Mouse (Mus musculus) limb, embryonic 11.5 days (tissue): ENCODE data around the gene Gcnt1. TPM values are rescaled to one million over a fixed set of nuclear protein-coding genes. Genes with fewer than 3 reads are reported as not detected.

ENCODE experiments used
- ATAC-seq: fragments of 200-750 bp; cut with Nextera tagmentation; 2 replicates; pipeline ENCODE4 v1.8.0; 2017; ENCODE audit warnings: low read depth; ENCODE audit not compliant: insufficient number of reproducible peaks, low FRiP score, low TSS enrichment
- DNase-seq: peaks from one replicate; pipeline ENCODE4 v3.0.0-alpha.2; 2015; ENCODE audit warnings: low spot score
- H3K27ac ChIP-seq: fragments of 300-500 bp; sonication (generic); replicated peaks from 2 replicates; pipeline ENCODE4 v1.5.1; 2014; ENCODE audit warnings: low read depth, mild to moderate bottlenecking, low read length
- H3K27me3 ChIP-seq: fragments of 300-500 bp; sonication (generic); 2 replicates; pipeline ENCODE4 v1.6.1; 2014; ENCODE audit warnings: mild to moderate bottlenecking, low read length, mixed read lengths; ENCODE audit not compliant: control insufficient read depth, insufficient read depth
- H3K36me3 ChIP-seq: fragments of 300-500 bp; sonication (generic); 2 replicates; pipeline ENCODE4 v1.6.1; 2014; ENCODE audit warnings: mild to moderate bottlenecking, low read length, moderate library complexity, mixed read lengths; ENCODE audit not compliant: control insufficient read depth, insufficient read depth
- H3K4me1 ChIP-seq: fragments of 300-500 bp; sonication (generic); 2 replicates; pipeline ENCODE4 v1.6.1; 2014; ENCODE audit warnings: low read length, mixed read lengths; ENCODE audit not compliant: control insufficient read depth, insufficient read depth
- H3K4me2 ChIP-seq: fragments of 300-500 bp; sonication (generic); 2 replicates; pipeline ENCODE4 v1.6.1; 2014; ENCODE audit warnings: low read depth, mild to moderate bottlenecking, moderate library complexity; ENCODE audit not compliant: severe bottlenecking
- H3K4me3 ChIP-seq: fragments of 300-500 bp; sonication (generic); 2 replicates; pipeline ENCODE4 v1.5.1; 2014; ENCODE audit warnings: low read depth, low read length
- H3K9ac ChIP-seq: fragments of 300-500 bp; sonication (generic); 2 replicates; pipeline ENCODE4 v1.6.1; 2014; ENCODE audit warnings: mild to moderate bottlenecking, low read length
- H3K9me3 ChIP-seq: fragments of 300-500 bp; sonication (generic); 2 replicates; pipeline ENCODE4 v1.6.1; 2016; ENCODE audit warnings: low read length; ENCODE audit not compliant: control insufficient read depth
- WGBS: fragments of 180-500 bp; shearing (Covaris S2); extraction: QIAGEN DNeasy Blood & Tissue Kit; methylation state at CpG from one replicate; pipeline ENCODE4 v1.1.7; 2014; 5-methylcytosine and 5-hydroxymethylcytosine counted together
- polyA plus RNA-seq: library from polyadenylated mRNA; unstranded; fragments of >200 nt; fragmentation: Nextera tagmentation; extraction: Ambion mirVana; gene quantifications from 2 replicates; pipeline ENCODE4 v1.2.1, GENCODE M21; 2014

Gcnt1 gene
- polyA plus RNA-seq, 1 experiment from 2014 or later = 5.3 TPM

DNA sequence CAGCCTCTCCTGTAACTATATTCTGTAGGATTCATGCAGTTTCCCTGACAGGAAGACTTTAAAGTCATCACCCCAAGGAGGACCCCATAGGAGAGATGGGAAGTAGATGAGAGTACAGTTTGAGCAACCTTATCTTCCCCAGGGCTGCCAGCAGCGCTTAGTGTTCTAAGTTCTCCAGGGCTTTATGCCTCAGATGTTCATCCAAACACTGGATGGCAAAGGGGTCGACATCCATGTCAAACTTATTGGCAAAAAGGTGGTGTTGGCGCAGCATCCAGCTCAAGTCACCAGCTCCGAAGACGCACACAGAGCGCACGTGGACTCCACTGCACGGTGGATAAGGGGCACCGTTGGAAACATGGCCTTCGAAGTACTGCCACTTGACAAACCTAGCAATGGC lies 43.7 kb downstream of the Gcnt1 start:
- H3K27me3 ChIP-seq = no peaks in the 10 kb centered on the region
- no peak overlapping the region for H3K4me3 ChIP-seq
- H3K27ac ChIP-seq = no peak overlapping the region
- H3K9me3 ChIP-seq = no peaks in the 10 kb centered on the region
- no peaks in the 10 kb centered on the region for H3K4me1 ChIP-seq
- DNase-seq (no peak), ATAC-seq (no peak)
- no peak overlapping the region for H3K4me2 ChIP-seq
- no peak overlapping the region for H3K9ac ChIP-seq
- H3K36me3 ChIP-seq = no peaks in the 10 kb centered on the region
- WGBS = 95% methylated on average over 10 of the region's 10 CpGs

DNA sequence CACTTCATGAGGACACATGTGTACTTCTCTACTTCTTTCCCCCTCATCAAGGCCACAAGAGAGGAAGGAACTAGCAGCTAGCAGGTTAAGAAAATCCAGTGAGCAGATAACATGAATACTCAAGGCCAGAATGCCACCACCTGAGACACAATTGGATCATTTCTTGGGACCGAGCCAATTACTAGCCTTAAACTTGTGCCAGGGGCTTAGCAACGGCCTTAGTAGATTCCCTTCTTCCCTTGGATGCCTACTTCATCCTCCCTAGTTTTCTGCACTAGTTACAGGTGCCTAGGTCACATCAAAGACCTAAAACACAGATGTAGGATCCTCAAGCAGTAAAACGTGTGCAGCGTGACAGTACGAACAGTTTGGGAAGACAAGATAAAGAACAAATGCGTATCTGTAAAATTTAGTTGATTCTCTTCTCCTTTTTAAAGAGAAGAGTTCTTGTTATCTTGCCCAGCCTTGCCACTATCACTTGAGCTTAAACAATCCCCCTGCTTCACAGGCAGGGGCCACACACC lies 44.7 kb downstream of the Gcnt1 start:
- no peaks in the 10 kb centered on the region for H3K27me3 ChIP-seq
- no peak overlapping the region for H3K4me3 ChIP-seq
- no peak overlapping the region for H3K9ac ChIP-seq
- H3K4me2 ChIP-seq = no peak overlapping the region
- no peaks in the 10 kb centered on the region for H3K4me1 ChIP-seq
- no peak for ATAC-seq
- H3K9me3 ChIP-seq = no peaks in the 10 kb centered on the region
- WGBS = 89% methylated on average over 6 of the region's 6 CpGs
- H3K27ac ChIP-seq = no peak overlapping the region
- no peak for DNase-seq
- H3K36me3 ChIP-seq = no peaks in the 10 kb centered on the region

DNA sequence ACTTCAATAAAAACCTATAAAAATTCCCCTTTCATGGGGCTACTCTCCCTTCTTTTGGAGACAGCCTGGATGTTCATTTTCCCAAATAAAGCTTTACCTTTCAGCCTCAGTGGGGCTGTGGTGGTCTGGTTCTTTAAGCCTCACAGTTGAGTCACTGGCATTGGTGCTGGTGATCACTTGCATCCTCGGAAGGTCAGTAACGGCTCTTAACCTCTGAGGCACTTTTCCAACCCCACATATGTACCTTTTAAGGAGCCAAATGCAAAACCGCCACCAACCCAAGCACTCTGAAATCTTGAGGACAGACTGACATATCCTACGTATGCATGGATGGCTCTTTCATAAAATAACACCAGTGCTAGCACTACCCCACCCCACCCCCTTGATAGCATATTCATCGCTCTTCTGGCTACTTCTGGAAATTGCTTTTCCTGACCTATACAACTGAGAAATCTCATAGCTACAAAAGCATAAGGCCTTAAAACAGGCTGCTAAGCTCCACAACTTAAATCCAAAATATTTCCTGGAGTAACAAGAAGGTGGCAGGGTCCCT lies 48.9 kb downstream of the Gcnt1 start:
- WGBS = 66% methylated on average over 5 of the region's 5 CpGs
- no peak overlapping the region for H3K4me3 ChIP-seq
- DNase-seq (no peak), ATAC-seq (no peak)
- H3K9me3 ChIP-seq = no peaks in the 10 kb centered on the region
- no peaks in the 10 kb centered on the region for H3K36me3 ChIP-seq
- H3K27ac ChIP-seq = no peak overlapping the region
- H3K4me1 ChIP-seq = 0 out of 2 replicates have a peak, but pooled peaks cover 1% of the 10 kb centered on the region
- no peak overlapping the region for H3K4me2 ChIP-seq
- no peak overlapping the region for H3K9ac ChIP-seq
- no peaks in the 10 kb centered on the region for H3K27me3 ChIP-seq

DNA sequence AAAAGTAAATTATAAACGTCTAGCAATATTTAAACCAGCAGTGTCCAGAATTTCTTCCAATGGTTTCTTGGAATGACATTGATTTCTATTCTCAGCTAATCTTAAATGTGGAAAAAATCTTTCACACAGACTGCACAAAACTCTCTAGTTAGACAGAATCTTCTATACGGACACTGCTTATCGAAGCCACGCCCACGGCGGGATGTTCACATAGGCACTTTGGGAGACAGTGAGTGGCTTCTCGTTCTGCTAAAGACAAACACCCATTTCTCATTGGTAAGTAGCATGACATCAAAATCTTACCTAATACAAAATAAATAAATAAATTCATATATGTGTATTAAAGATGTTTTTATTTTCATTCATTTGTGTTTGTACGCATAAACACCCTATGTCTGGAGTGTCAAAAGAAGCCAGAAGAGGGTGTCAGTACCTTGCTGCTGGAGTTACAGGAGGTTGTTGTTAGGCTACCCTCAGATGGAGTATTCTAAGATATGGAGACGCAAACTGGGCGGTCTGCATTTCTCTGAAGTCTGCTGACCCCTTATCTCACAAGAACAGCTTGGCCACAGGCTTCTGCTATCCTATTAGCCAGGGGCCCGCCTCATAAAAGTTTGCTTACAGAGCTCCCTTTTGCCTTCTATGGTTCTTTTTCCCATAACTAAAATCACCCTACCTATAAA lies 49.5 kb downstream of the Gcnt1 start:
- Histone ChIP-seq H3K27me3 (no peaks in the 10 kb centered on the region), H3K4me3 (no peak overlapping the region), H3K4me1 (0 out of 2 replicates have a peak, but pooled peaks cover 2% of the 10 kb centered on the region), H3K9me3 (no peaks in the 10 kb centered on the region), H3K9ac (no peak overlapping the region), H3K36me3 (no peaks in the 10 kb centered on the region), H3K27ac (no peak overlapping the region), H3K4me2 (no peak overlapping the region)
- no peak for ATAC-seq
- no peak for DNase-seq
- 86% methylated on average over 11 of the region's 11 CpGs for WGBS

DNA sequence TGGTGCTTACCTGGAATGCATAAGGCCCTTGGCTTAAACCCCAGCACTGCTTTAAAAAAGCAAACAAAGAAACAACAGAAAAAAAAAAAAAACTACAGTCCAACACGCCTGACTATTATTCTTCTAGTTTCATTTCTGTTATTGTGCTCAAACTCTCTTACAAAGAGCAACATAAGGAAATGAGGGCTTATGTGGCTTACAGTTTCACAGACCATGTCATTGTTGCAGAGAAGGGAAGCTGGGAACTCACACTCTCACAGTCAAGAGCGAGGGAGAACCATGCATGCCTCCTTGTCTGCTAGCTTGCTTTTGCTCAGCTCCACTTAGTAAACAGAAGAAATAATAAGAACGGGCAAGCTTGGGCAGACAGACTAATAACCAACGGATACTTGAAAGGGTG lies 52.9 kb downstream of the Gcnt1 start:
- Histone ChIP-seq H3K4me1 (0 out of 2 replicates have a peak, but pooled peaks cover 2% of the 10 kb centered on the region), H3K9ac (no peak overlapping the region), H3K4me3 (no peak overlapping the region), H3K4me2 (no peak overlapping the region), H3K27ac (no peak overlapping the region), H3K27me3 (no peaks in the 10 kb centered on the region), H3K36me3 (no peaks in the 10 kb centered on the region), H3K9me3 (no peaks in the 10 kb centered on the region)
- DNase-seq = no peak
- ATAC-seq = no peak
- 85% methylated on average over 4 of the region's 4 CpGs for WGBS

DNA sequence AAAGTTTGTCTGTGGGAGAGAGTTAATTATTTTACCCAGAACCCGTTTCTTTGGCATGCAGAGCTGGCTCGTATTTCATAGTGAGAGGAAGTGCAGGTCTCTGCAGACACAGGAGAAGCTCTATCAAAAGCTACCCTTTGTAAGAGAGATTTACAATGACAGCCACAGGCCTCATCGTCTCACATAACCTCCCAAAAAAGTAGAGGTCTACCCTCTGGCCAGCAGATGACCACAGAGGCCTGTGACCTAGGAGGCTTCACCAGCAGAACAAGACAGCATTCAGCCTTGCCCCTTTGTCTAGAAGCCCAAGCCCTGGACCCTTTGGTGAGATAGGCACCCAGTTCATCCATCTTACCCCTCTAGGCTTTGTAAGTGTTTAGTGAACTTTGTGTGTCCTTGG lies 53.9 kb downstream of the Gcnt1 start:
- no peaks in the 10 kb centered on the region for H3K27me3 ChIP-seq

DNA sequence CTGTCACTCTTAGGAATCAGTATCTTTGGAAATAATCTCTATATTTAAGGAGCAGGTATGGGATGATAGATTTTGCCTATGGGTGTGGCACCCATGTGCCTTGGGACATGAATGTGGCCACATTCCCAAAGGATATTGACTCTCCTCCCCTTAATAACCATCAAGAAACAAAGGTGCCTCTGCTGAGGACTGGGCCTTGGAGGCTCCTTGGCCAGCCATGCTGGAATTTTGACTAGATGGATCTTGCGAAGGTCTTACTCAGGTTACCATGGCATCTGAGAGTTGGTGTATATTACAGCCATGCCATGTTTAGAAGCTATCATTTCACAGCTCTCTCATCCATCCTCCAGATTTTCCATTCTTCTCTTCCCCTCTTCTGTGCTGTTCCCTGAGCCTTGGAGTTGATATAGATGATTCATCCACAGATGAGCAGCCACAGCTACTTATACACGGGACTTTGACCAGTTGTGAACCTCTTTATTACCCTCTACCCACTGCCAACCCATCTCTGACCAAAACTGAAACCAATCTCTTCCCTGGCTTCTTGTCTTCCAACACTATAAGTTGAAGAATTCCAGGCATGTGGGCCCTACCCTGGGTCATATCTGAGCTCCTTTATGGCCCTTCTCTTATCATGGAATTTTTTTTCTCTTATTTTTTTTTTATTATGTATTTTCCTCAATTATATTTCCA lies 56.2 kb downstream of the Gcnt1 start:
- no peak overlapping the region for H3K4me2 ChIP-seq
- H3K4me1 ChIP-seq = 0 out of 2 replicates have a peak, but pooled peaks cover 2% of the 10 kb centered on the region
- DNase-seq = no peak
- 85% methylated on average over 2 of the region's 2 CpGs for WGBS
- no peaks in the 10 kb centered on the region for H3K9me3 ChIP-seq
- no peak overlapping the region for H3K9ac ChIP-seq
- no peak overlapping the region for H3K27ac ChIP-seq
- no peak for ATAC-seq
- no peak overlapping the region for H3K4me3 ChIP-seq
- H3K36me3 ChIP-seq = no peaks in the 10 kb centered on the region
- H3K27me3 ChIP-seq = no peaks in the 10 kb centered on the region

More for the DNA sequence above, 53.9 kb downstream of the Gcnt1 start:
- H3K4me3 ChIP-seq = no peak overlapping the region
- H3K4me1 ChIP-seq = 0 out of 2 replicates have a peak, but pooled peaks cover 2% of the 10 kb centered on the region
- no peak for DNase-seq
- H3K4me2 ChIP-seq = no peak overlapping the region
- H3K9me3 ChIP-seq = no peaks in the 10 kb centered on the region
- no peak for ATAC-seq
- no peak overlapping the region for H3K27ac ChIP-seq
- H3K36me3 ChIP-seq = no peaks in the 10 kb centered on the region
- WGBS = 5% methylated on average over 3 of the region's 3 CpGs
- no peak overlapping the region for H3K9ac ChIP-seq

DNA sequence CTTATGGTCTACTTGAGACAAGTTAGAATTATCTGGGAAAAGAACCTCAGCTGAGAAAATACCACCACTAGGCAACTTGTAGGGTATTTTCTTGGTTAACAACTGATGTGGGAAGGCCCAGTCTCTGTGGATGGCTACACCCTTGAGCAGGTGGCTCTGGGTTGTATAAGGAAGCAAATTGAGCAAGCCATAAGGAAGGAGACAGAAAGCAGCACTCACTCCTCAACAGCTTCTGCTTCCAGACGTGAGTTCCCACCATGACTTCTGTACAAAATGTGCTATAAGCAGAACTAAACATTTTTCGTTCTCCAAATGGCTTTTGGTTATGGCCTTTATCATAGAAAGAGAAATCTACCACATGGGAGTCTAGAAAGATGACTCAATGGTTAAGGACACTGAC lies 58.2 kb downstream of the Gcnt1 start:
- no peak overlapping the region for H3K4me2 ChIP-seq
- WGBS = 83% methylated on average over 2 of the region's 2 CpGs

More for the DNA sequence above, 58.2 kb downstream of the Gcnt1 start:
- H3K9me3 ChIP-seq = no peaks in the 10 kb centered on the region
- H3K36me3 ChIP-seq = no peaks in the 10 kb centered on the region
- ATAC-seq (no peak), DNase-seq (no peak)
- 0 out of 2 replicates have a peak, but pooled peaks cover 2% of the 10 kb centered on the region for H3K4me1 ChIP-seq
- H3K27ac ChIP-seq = no peak overlapping the region
- no peaks in the 10 kb centered on the region for H3K27me3 ChIP-seq
- H3K9ac ChIP-seq = no peak overlapping the region
- H3K4me3 ChIP-seq = no peak overlapping the region
